ENCODE assay signal across 24 mouse cellular contexts in genomic region chr5:141899751-141900150, GRCm38 (mm10).
"Had no signal": no experiment of that assay in that cellular context is flagged by ENCODE, and none has a peak within 500 bp of the region (broad histone marks: within the 10 kb centered on the region; RNA-seq: fewer than 3 reads in every experiment).

No protein-coding gene starts in this region.

- H3K4me3 ChIP-seq: gastrocnemius, adult 2 months; heart, embryonic 12.5 days; hindbrain, embryonic 10.5 days; hindbrain, embryonic 12.5 days; intestine, embryonic 15.5 days; layer of hippocampus, adult 2 months; left cerebral cortex, adult 2 months; limb, embryonic 10.5 days; limb, embryonic 12.5 days; liver, embryonic 13.5 days; liver, embryonic 15.5 days had no signal

- H3K4me1 ChIP-seq: intestine, embryonic 15.5 days; liver, embryonic 13.5 days; liver, embryonic 15.5 days had no signal

- H3K27me3 ChIP-seq: heart, embryonic 12.5 days; hindbrain, embryonic 12.5 days; intestine, embryonic 15.5 days; limb, embryonic 12.5 days; liver, embryonic 13.5 days; liver, embryonic 15.5 days had no signal

- H3K36me3 ChIP-seq: hindbrain, embryonic 10.5 days; hindbrain, embryonic 12.5 days; intestine, embryonic 15.5 days; limb, embryonic 10.5 days; limb, embryonic 12.5 days; liver, embryonic 13.5 days; liver, embryonic 15.5 days had no signal

- ATAC-seq: hindbrain, embryonic 16.5 days; inflammation-experienced regulatory T-cells, adult 6 months; intestine, embryonic 15.5 days; intestine, postnatal 0 days had no signal

- H3K9me3 ChIP-seq: hindbrain, embryonic 10.5 days; hindbrain, embryonic 12.5 days; intestine, embryonic 15.5 days; limb, embryonic 10.5 days; liver, embryonic 13.5 days; liver, embryonic 15.5 days had no signal

- DNase-seq: gastrocnemius, adult 2 months; gastrocnemius, postnatal 10 days; gastrocnemius, postnatal 25 days; heart, postnatal 10 days; heart, postnatal 36 days; kidney, adult 18-20 months; kidney, adult 8-10 months; kidney, postnatal 10 days; kidney, postnatal 25 days; kidney, postnatal 4 days; liver; liver, embryonic 13.5 days had no signal
